Mouse (Mus musculus): ENCODE results near the gene Slc5a5.
A peak's percentile ranks its signal among the peaks of the same experiment; 100 is the strongest.

Gene Slc5a5

DNA sequence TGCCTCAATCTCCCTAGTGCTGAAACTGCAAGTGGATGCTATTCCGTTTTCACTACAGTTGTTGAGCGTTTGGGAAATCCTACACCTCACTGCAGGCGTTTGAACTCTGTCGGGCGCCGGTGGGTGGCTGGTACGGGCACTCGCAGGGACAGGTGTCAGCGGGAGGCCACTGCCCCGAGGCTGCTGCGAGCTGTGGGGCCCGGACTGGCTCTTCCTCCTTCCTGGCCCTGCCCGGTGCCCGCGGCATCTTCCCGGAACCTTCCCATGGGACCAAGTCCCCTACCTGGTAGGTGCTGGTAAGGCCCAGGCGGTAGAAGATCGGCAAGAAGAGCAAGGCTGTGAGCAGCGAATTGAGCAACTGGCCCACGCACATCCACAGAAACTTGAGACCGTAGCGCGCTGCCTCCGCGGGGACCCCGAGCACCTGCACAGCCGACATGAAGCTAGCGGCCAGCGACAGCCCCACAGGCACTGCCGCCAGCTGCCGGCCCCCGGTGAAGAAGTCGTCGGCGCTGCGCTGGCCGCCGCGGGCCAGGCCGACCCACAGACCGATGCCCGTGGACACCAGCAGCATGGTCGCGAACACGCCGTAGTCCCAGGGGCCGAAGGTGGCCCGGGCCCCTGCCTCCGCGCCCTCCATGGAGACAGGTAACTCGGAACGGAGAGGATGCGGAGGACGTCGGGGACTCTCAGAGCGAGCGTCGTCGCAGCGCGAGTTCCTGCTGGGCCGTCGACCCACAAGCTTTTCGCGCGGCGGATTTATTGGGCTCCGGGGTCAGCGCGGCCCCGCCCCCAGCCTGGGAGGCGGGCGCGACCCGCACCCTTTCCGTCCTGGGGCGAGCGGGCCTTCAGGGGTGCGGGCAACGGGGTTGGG, at the start of gene Slc5a5:
Slc5a5 (minus strand) TSS at position 736 of the 874 bp plus-strand sequence.
- no peak for DNase-seq (ENCODE audit: low spot score in 2 of 2)

DNA sequence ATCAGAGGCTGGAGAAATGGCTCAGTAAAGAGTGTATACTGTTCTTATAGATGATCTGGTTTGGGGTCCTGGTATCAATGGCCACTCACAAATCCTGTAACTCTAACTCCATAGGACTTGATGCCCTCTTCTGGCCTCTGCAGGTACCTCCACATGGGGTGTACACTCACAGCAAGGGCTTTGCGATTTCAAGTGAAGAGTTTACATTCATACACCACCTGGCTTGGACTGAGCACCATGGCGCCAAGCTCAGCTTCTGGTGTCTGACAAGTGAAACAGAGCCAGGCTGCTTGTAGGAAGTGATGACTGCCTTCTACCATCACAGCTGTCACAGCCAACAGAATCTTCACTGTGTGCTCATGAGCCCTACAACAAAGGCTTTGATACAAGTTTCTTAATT, 48.9 kb upstream of the Slc5a5 start:
- DNase-seq (ENCODE audit: low spot score in 2 of 2): no peak

DNA sequence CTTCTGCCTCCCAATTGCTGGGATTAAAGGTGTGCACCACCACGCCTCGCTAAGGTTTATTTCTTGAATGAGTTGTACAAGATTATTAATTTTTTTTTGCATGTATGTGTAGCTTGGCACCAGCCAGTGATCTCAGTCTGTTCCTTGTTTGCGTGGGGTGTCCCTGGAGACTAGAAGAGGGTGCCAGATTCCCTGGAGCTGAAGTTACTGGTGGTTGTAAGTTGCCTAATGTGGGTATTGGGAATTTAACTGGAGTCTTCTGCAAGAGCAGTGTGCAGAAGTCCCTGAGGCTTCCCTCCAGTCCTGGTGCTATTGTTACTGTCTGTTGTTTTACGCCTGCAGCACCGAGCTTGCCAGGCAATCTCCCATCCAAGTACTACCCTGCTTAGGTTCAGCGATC, 44.6 kb upstream of the Slc5a5 start:
- DNase-seq (ENCODE audit: low spot score in 2 of 2): no peak

DNA sequence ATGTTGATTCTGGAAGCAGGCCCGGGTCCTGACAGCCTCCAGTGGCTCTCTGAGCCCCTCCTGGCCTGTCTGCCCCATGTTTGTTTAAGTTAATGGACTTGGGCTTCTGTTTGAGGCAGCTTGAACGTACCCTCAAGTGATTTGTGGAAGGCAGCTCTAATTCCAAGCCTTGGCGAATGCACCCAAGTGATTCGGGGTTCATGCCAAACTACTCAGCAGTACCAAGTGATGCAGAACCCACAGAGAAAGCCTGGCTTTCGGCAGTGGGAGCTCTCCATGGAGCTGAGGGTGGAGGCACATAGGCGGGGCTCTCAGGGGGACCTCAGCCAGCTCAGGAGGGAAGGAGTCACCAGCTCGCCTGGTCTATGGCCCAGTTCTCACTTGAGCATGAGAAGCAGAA, 42.2 kb upstream of the Slc5a5 start:
- no peak for DNase-seq (ENCODE audit: low spot score in 2 of 2)

DNA sequence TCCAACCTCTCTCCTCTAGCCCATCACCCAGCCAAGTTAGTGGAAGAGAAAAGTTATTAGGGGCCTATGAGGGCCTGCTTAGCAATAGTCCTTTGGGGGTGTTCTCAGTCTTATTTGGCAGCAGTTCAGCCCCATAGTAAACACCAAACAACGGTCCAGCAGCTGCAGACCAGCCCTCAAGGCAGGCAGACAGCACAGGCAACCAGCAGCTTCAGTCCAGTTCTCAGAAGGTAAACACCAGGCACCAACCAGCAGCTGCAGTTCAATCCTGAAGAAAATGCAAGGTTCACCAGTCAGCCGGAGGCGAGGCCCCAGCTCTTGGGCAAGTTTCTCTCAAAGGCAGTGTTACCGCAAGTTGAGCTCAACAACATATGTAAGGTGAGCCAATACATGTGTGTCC, 40.5 kb upstream of the Slc5a5 start:
- DNase-seq (ENCODE audit: low spot score in 2 of 2): no peak

DNA sequence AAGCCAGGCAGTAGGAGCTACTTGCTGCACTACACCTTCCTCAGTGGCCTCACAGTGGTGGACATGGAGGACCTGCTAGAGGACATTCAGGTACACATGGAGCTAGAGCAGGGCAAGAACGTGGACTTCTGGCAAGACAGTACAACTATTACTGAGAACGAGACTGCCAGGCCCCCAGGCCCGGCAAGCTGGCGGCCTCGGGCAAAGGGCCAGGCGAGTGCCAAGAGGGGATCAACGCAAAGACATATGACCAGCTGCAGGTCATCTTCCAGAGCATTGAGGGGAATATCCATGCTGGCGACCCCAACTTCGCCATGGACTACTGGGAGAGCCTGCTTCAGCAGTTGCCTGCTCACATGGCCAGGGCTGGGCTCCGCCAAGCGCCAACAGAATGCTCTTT, 39.2 kb upstream of the Slc5a5 start:
- DNase-seq (ENCODE audit: low spot score in 2 of 2): no peak

DNA sequence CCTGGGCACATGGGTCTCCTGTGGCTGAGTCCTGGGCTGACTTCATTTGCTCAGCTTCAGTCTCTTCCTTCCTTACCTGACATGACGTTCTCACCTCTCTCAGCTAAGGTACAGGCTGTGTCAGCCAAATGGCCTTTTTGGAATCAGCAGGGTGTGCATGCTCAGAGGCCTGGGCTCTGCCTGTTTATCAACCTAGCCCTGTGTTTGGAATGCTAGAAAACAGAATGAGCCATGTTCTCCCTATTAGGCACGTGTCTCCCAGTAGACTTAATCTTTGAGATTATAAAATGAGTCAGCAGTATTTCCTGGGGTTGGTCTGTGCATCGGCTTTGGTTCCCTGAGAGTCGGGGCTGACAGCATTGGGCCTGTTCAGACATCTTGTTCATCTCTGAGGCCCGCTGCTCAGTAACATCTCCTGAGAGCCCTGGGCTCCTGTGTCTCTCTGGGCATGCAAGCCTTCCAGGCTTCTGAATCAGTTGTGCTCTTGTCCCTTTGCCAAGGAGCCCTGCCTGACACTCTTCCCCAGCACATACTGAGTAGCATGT, 36.3 kb upstream of the Slc5a5 start:
- no peak for DNase-seq (ENCODE audit: low spot score in 2 of 2)

DNA sequence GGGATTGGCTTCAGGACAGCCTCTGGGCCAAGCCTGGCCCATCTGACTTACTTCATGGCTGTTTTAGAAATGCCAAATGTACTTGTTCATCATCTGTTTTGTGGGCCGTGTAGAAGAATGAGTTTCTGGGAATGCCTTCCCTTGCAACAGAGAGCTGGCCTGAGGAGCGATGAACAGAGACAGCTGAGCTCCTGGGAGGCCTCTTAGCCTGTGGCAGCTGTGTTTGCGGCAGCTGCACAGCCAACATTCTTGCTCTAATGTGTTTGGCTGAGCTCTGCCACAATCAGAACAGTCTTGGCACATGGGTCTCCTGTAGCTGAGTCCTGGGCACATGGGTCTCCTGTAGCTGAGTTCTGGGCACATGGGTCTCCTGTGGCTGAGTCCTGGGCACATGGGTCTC, 35.5 kb upstream of the Slc5a5 start:
- DNase-seq (ENCODE audit: low spot score in 2 of 2): no peak

DNA sequence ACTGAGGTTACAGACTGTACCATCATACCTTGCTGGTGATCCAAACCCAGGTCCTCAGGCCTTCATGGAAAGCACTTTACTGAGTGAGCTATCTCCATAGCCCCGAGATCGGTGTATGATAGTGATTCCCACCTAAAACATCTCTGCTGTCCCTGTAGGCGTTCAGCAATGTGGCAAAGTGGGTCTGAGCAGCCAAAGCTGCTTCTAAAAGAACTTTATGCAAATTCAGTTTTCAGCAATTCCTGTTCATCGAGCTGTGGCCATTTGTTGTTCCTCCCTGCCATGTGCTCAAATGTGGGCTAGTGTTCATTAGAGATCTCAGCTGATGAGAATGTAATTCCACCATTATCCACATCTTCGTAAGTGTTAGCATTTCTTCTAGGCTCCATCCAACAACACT, 33.8 kb upstream of the Slc5a5 start:
- DNase-seq (ENCODE audit: low spot score in 2 of 2): no peak

DNA sequence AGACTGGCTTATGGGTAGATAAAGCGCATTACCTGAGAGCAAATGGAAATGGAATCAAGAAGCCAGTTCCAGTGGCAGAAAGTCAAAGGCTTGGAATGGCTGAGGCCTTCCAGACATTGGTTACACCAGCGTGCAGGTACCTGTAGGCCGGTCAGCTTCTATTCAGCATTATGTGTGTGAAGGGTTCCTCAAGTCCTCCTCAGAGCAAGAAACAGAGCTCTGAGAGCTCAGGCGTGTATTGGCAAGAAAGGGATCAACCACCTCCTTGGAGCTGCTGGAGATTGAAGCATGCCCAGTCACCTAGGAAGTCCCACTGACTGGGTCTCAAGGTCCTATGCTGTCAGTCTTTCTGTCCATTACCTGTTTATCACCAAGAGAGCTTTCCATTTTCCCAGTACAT, 33.2 kb upstream of the Slc5a5 start:
- DNase-seq (ENCODE audit: low spot score in 2 of 2): no peak

DNA sequence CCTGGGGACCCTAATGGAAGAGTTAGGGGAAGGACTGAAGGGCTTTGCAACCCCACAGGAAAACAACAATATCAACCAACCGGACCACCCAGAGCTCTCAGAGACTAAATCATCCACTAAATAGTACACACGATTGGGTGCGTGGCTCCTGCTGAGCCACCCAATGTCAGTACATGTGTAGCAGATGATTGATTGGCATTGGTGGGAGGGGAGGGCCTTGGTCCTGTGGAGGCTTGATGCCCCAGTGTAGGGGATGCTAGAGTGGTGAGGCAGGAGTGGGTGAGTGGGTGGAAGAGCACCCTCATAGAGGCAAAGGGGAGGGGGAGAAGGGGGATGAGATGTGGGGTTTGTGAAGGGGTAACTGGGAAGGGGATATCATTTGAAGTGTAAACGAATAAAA, 31.6 kb upstream of the Slc5a5 start:
- DNase-seq (ENCODE audit: low spot score in 2 of 2): no peak

DNA sequence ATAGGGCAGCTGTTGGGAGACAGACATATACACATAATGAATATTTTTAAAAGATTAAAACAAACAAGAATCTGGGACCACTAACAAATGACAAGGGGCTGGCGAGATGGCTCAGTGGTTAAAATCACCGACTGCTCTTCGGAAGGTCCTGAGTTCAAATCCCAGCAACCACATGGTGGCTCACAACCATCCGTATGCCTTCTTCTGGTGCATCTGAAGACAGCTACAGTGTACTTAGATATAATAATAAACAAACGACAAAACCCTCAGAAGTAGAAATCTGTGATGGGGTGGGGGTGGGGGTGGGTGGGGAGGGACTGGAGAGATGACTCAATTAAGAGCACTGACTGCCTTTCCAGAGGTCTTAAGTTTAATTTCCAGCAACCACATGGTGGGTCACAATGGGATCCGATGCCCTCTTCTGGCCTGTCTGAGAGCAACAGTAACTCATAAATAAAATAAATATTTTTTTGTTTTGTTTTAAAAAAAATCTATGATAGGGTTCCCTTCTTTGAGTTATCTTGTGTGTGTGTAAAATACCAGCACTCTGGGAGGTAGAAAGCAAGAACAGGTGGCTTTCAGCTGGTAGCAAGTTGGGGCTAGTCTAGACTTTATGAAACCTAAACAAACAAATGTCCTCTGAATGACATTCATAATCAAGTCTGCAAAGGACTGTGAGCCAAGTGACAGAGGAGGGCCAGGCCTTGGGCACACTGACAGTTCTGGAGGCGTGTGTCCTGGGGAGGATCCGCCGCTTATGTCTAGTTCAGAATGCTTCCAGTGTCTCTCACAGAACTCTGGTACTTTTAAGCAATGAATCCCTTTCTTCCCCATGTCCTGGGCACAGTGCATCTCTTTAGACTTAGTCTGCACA, 27.7 kb upstream of the Slc5a5 start:
- no peak for DNase-seq (ENCODE audit: low spot score in 2 of 2)

DNA sequence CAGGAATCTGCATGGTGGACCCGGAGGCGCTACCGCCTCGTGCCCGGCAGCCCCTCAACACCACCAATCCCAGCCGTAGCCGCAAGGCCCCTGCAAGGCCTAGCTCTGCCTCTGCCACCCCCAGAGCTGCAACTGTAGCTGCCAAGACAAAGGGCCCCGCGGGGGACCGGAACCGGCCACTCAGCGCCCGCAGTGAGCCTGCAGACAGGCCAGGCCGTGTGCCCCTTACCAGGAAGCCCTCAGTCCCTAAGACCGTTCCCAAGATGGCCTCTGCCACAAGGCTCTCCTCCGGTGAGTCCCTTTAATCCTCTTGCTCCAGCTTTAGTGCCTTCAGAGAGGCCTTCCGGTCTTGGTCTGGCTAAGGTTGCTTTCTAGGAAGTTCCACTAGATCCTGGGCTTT, 22.1 kb upstream of the Slc5a5 start:
- DNase-seq (ENCODE audit: low spot score in 2 of 2): no peak

DNA sequence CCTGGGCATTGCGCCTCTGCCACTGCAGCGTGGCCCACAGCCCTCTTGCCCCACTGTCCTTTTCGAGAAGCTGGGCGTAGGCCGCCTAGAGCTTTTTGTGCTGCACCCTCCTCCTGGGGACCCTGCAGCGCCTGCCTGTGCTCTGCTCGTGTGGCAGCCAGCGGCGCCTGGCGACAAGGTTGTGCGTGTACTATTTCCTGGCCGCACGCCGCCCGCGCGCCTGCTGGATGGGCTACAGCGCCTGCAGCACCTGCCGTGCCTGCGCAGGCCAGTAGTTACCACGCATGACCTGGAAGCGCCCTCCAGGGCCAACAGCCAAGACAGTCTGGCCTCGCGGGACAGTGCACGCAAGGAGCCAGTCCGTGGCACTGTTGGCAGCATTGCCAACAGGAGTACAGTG, 21.0 kb upstream of the Slc5a5 start:
- no peak for DNase-seq (ENCODE audit: low spot score in 2 of 2)

DNA sequence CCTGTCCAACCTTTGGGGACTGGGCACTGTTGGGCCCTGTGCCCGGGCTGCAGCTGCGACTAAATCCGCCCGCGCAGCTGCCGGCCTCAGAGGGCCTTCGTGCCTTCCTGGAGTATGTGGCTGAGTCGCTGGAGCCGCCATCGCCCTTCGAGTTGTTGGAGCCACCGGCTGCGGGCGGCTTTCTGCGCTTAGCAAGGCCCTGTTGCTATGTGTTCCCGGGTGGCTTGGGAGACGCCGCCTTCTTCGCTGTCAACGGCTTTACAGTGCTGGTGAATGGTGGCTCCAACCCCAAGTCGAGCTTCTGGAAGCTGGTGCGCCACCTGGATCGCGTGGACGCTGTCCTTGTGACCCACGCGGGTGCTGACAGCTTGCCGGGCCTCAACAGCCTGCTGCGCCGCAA, 20.4 kb upstream of the Slc5a5 start:
- DNase-seq (ENCODE audit: low spot score in 2 of 2): no peak

DNA sequence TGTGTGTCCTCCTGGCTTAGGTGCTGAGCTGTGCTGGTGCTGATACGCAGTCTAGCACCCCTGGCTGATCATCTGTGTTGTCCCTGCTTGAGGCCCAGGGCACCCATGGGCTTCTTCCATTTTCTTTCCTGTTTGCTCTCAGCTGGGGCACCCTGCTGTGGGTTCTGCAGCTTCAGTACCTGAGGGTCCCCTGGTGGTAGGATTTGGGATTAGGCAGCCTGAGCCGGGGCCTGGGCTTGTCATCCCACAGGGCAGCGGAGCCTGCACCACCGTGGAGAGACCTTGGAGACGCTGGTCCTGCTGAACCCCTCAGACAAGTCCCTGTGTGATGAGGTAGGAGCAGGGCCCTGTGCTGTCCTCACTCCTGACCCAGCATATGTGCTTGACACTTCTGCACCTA, 19.0 kb upstream of the Slc5a5 start:
- DNase-seq (ENCODE audit: low spot score in 2 of 2): no peak

DNA sequence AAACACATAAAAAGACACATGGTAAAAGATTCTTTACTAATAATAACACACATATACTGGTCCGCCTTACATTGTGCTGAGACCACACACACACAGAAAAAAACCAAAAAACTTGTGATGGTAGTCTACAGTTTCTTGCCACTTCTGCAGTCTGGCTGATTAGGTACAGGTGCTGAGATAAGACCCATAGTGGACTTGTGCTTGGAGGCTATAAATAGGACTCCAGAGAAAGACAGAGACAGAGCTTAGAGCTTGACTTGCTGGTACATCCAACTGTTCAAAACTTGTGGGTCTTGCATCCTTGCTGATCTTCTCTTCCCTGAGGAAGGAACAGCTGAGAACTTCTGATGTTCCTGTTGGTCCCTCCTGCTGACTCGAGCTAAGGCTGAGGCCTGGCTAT, 15.0 kb upstream of the Slc5a5 start:
- DNase-seq (ENCODE audit: low spot score in 2 of 2): no peak

DNA sequence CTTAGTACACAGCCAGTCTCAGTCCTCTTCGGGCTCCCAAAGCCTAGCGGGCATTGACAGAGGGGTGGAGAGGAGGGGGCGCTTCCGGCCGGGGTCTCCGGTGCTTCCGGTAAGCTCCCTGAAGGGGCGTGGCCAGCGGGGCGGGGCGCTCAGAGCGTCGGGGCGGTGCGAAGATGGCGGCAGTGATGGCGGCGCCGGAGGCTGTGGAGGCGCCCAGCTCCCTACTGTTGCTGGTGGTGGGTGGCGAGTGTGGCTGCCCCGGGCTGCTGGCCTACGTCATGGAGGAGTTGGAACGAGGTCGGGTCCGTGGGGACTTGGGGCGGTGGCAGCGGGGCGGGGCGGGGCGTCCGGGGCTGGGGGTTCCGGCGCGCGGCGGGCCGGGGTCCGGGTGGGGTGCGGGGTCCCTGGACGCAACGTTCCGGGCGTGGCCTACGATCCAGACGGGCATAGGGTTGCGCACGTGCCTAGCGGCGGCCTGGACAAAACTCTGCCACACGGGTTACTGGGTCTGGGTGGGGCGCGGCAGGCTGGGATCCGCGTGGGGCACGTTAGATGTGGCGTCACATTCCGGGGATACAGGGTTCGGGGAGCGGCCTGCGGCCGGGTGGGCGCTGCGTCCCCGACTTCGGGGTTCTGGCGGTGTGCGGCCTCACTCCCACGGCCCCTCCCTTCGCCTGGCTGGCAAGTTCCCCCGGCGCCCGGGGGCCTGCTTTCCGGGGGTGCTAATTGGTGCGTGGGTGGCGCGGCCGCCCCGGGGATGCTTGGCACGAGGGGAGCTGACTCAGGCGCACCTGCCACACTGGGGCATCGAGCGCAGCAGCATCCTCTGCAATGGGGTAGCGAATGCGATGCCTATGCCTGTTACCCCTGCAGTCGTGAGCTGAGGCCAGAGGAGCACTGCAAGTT, 13.5 kb upstream of the Slc5a5 start, which contains the start of gene Map1s:
Map1s (plus strand) TSS at position 102 of the 906 bp plus-strand sequence.
- peak; percentile 61 to 76 for DNase-seq (ENCODE audit: low spot score in 2 of 2)

DNA sequence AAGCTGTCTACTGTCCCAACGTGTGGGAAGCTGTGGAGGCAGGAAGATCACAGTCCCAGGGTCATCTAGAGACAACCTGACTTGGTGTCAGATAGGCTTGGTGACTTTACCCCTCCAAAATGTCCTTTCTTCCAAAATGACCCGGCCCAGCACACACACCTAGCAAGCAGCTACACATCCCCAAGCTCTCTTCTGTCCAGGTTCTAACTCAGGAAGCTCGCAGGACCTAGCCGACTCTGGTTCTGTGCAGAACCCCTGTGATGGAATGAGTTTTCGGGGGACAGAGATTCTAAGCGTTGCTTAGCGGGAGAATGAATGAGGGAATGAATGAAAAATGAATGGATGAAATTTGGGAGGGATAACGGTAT, 12.9 kb upstream of the Slc5a5 start:
- no peak for DNase-seq (ENCODE audit: low spot score in 2 of 2)

DNA sequence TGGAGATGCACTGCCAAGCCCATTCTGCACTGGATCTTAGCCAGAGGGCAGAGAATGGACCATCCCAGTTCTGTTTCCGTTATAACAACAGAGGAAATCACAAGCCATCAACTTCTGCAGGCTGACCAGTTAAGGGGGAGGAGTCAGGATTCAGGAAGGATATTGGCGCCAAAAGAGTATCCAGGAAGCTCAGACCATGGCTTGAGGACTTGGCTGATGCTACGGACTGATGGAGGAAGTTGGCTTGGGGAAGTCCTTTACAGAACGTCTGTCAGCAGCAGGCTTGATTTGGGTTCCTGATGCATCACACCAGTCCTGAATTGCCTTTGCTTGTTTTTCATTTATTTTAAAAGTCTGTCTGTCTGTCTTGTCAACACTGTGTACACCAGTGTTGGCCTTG, 12.0 kb upstream of the Slc5a5 start:
- no peak for DNase-seq (ENCODE audit: low spot score in 2 of 2)

DNA sequence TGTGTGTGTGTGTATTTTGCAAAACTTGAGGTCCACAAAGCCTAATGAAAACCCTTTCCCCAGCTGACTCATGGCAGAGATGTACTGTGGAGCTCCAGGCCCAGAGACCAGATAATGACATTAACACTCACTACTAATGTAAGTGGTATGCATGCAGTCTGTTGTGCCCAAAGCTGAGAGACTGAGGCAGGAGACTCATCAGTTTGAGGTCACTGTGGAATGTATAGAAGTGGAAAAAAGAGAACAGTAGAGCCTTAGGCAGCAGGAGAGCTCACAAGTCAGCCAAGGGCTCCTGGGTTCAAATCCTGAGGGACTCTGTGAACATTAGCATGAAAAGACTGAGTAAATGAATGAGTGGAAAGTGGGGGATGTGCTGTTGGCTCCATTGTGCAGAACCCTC, 11.0 kb upstream of the Slc5a5 start:
- DNase-seq (ENCODE audit: low spot score in 2 of 2): no peak

DNA sequence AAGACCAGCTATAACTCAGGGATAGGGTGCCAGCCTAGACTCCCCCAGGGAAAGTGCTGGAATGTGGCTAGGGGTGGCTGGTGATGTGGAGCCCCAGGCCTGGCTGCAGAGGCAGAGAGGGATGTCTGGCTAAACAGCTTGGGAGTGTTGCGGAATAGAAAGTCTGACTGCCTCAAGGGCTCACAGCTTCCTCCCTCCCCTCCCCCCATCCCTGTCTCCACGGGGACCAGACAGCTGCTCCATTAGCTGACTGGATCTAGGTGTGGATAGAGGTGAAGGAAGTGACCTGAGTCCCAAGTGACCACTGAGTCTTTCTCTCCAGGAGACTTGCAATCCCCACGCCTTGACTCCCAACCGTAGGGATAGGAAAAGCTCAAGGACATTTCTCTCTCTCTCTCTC, 10.6 kb upstream of the Slc5a5 start:
- no peak for DNase-seq (ENCODE audit: low spot score in 2 of 2)

Data from left cerebral cortex, adult 9 months (tissue).